Mouse (Mus musculus) heart, adult 2 months (tissue): ENCODE measurements at regions not wholly inside any gene's neighbourhood (a gene's known extent, or its start where the extent isn't known, plus 50 kb on each side); places are given as distances from the start of the nearest gene placed in this dataset.
A peak's percentile ranks its signal among the peaks of the same experiment; 100 is the strongest.

ENCODE experiments used
- DNase-seq, 2 experiments: peaks; one replicate each; pipeline ENCODE4 v3.0.0; 2021
- H3K27ac ChIP-seq: fragments of 200-600 bp; 2 replicates; pipeline ENCODE4 v1.8.1; 2022
- H3K27me3 ChIP-seq: fragments of 200-500 bp; 2 replicates; pipeline ENCODE4 v1.6.1; 2012; ENCODE audit warnings: mild to moderate bottlenecking, low read length, inconsistent platforms, mixed read lengths; ENCODE audit not compliant: control insufficient read depth, insufficient read depth
- H3K36me3 ChIP-seq: fragments of 200-500 bp; 2 replicates; pipeline ENCODE4 v1.6.1; 2012; ENCODE audit warnings: low read length, inconsistent platforms; ENCODE audit not compliant: control insufficient read depth, insufficient read depth
- H3K4me1 ChIP-seq: fragments of 200-500 bp; 2 replicates; pipeline ENCODE4 v1.6.1; 2011; ENCODE audit warnings: low read length; ENCODE audit not compliant: control insufficient read depth, insufficient read depth
- H3K4me3 ChIP-seq: fragments of 200-600 bp; 2 replicates; pipeline ENCODE4 v1.8.1; 2022
- H3K79me2 ChIP-seq: fragments of 200-500 bp; replicated peaks from 2 replicates; pipeline ENCODE4 v1.6.1; 2012; ENCODE audit warnings: mild to moderate bottlenecking, inconsistent platforms, low read length, moderate library complexity, mixed read lengths; ENCODE audit not compliant: control insufficient read depth, insufficient read depth
- H3K9ac ChIP-seq: fragments of 200-500 bp; 2 replicates; pipeline ENCODE4 v1.6.1; 2012; ENCODE audit warnings: low read depth, mild to moderate bottlenecking, control low read depth, inconsistent platforms, low read length, mixed read lengths
- CTCF ChIP-seq: fragments of 200-600 bp; IDR thresholded peaks from 2 replicates; pipeline ENCODE4 v1.8.1; 2022; ENCODE audit warnings: antibody characterized with exemption, mild to moderate bottlenecking, moderate library complexity
- EP300 ChIP-seq: fragments of 200-500 bp; IDR thresholded peaks from 2 replicates; pipeline ENCODE4 v1.6.1; 2011; ENCODE audit warnings: low read depth, low read length, control low read depth; ENCODE audit not compliant: insufficient read depth
- POLR2A ChIP-seq: fragments of 200-500 bp; IDR thresholded peaks from 2 replicates; pipeline ENCODE4 v1.6.1; 2011; ENCODE audit warnings: mild to moderate bottlenecking, low read depth, low read length, control low read depth; ENCODE audit not compliant: insufficient read depth
- WGBS: fragments of 180-500 bp; shearing (Covaris S2); methylation state at CpG from one replicate; pipeline ENCODE4 v1.1.7; 2018; 5-methylcytosine and 5-hydroxymethylcytosine counted together
- intact Hi-C: fragments of 180-260 bp; cut with DNase I; formaldehyde crosslinking; loops from one replicate; pipeline ENCODE4 v1.15.1; 2025

- H3K79me2 ChIP-seq, result no peaks in the 10 kb centered on the region
- H3K27me3 ChIP-seq, result no peaks in the 10 kb centered on the region
- DNase-seq, result no peak
- TF ChIP-seq CTCF, result no peak
- TF ChIP-seq EP300, result no peak
- TF ChIP-seq POLR2A, result no peak
- no peak overlapping the region for H3K27ac ChIP-seq
- 0 out of 2 replicates have a peak, but pooled peaks cover 2% of the 10 kb centered on the region for H3K36me3 ChIP-seq
- H3K4me1 ChIP-seq, result peaks cover 6% of the 10 kb centered on the region; the same call in 1 of the 2 replicates
- no peak overlapping the region for H3K9ac ChIP-seq
- 51% methylated on average over 8 of the region's 8 CpGs for WGBS
- intact Hi-C loops, result no loop called here
- H3K4me3 ChIP-seq, result no peak overlapping the region
Measured at GRCm38 (mm10) chr5:149909971-149910370, 108.5 kb upstream of the Rxfp2 start.

- WGBS, result 93% methylated on average over 8 of the region's 8 CpGs
- H3K36me3 ChIP-seq, result 0 out of 2 replicates have a peak, but pooled peaks cover 2% of the 10 kb centered on the region
- intact Hi-C loops, result no loop called here
Measured at GRCm38 (mm10) chr5:149911968-149912367, 106.5 kb upstream of the Rxfp2 start.

DNA sequence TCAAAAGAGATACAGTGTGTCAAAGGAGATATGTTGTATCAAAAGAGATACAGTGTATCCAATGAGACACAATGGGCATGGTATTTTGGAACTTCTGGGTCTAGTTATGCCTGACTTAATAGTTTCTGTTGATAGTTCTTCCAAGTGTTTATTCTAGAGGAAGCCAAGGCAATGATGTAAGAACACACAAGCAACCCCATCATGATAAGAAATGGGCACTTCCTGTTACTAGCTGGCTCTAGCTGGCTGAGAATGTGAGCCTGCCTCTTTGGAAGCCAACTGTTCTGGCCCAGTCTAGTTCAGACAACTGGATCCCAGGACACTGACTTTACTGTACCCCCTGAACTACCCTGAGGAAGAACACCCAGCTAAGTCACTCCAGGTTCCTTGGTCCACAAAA is 102.7 kb upstream of the Rxfp2 start:
- H3K4me3 ChIP-seq, result no peak overlapping the region
- H3K9ac ChIP-seq, result no peak overlapping the region
- no peak for DNase-seq
- no peaks in the 10 kb centered on the region for H3K36me3 ChIP-seq
- TF ChIP-seq EP300 (no peak), POLR2A (no peak), CTCF (no peak)
- H3K79me2 ChIP-seq, result no peaks in the 10 kb centered on the region
- intact Hi-C loops, result no loop called here
- no peaks in the 10 kb centered on the region; the same call in 1 of the 2 replicates for H3K4me1 ChIP-seq
- no peaks in the 10 kb centered on the region for H3K27me3 ChIP-seq
- no peak overlapping the region for H3K27ac ChIP-seq

More at GRCm38 (mm10) chr5:149911968-149912367, 106.5 kb upstream of the Rxfp2 start:
- no peak overlapping the region for H3K4me3 ChIP-seq
- H3K27me3 ChIP-seq, result no peaks in the 10 kb centered on the region
- no peaks in the 10 kb centered on the region for H3K79me2 ChIP-seq
- H3K27ac ChIP-seq, result no peak overlapping the region
- no peak overlapping the region for H3K9ac ChIP-seq
- DNase-seq, result no peak
- TF ChIP-seq CTCF, result peak; percentile 16; the same call in 1 of the 2 replicates
- no peak for TF ChIP-seq POLR2A
- H3K4me1 ChIP-seq, result peaks cover 6% of the 10 kb centered on the region; the same call in 1 of the 2 replicates

GRCm38 (mm10) chr5:149917374-149917773 is 101.1 kb upstream of the Rxfp2 start:
- no peaks in the 10 kb centered on the region for H3K36me3 ChIP-seq
- intact Hi-C loops, result no loop called here
- H3K27ac ChIP-seq, result no peak overlapping the region
- H3K27me3 ChIP-seq, result no peaks in the 10 kb centered on the region
- WGBS, result 30% methylated on average over 3 of the region's 3 CpGs
- no peaks in the 10 kb centered on the region for H3K79me2 ChIP-seq
- H3K4me1 ChIP-seq, result no peaks in the 10 kb centered on the region; the same call in 1 of the 2 replicates
- H3K4me3 ChIP-seq, result no peak overlapping the region
- TF ChIP-seq CTCF, result peak; percentile 62
- TF ChIP-seq POLR2A, result no peak
- H3K9ac ChIP-seq, result no peak overlapping the region
- DNase-seq, result peak in 1 of 2 experiments; percentile 19

- 78% methylated on average over 4 of the region's 4 CpGs for WGBS
- intact Hi-C loops, result no loop called here
Measured at GRCm38 (mm10) chr5:149919097-149919496, 99.4 kb upstream of the Rxfp2 start.

GRCm38 (mm10) chr5:149920326-149920725 is 98.1 kb upstream of the Rxfp2 start:
- H3K4me1 ChIP-seq, result peaks cover 2% of the 10 kb centered on the region
- WGBS, result 90% methylated on average over 4 of the region's 4 CpGs
- H3K9ac ChIP-seq, result no peak overlapping the region
- H3K27me3 ChIP-seq, result no peaks in the 10 kb centered on the region
- TF ChIP-seq POLR2A, result no peak
- TF ChIP-seq EP300, result no peak
- TF ChIP-seq CTCF, result no peak
- DNase-seq, result no peak
- H3K4me3 ChIP-seq, result no peak overlapping the region
- no peak overlapping the region for H3K27ac ChIP-seq
- intact Hi-C loops, result no loop called here
- H3K36me3 ChIP-seq, result no peaks in the 10 kb centered on the region
- H3K79me2 ChIP-seq, result no peaks in the 10 kb centered on the region

More at GRCm38 (mm10) chr5:149919097-149919496, 99.4 kb upstream of the Rxfp2 start:
- no peak overlapping the region for H3K4me3 ChIP-seq
- H3K36me3 ChIP-seq, result no peaks in the 10 kb centered on the region
- no peak for DNase-seq
- H3K27ac ChIP-seq, result no peak overlapping the region
- no peaks in the 10 kb centered on the region for H3K79me2 ChIP-seq
- H3K4me1 ChIP-seq, result peaks cover 1% of the 10 kb centered on the region
- no peak for TF ChIP-seq CTCF
- TF ChIP-seq POLR2A, result no peak
- TF ChIP-seq EP300, result no peak
- no peak overlapping the region for H3K9ac ChIP-seq
- no peaks in the 10 kb centered on the region for H3K27me3 ChIP-seq

- Histone ChIP-seq H3K27ac (no peak overlapping the region; the same call in 1 of the 2 replicates), H3K9ac (no peak overlapping the region), H3K36me3 (no peaks in the 10 kb centered on the region), H3K27me3 (no peaks in the 10 kb centered on the region), H3K79me2 (no peaks in the 10 kb centered on the region), H3K4me3 (no peak overlapping the region), H3K4me1 (peaks cover 2% of the 10 kb centered on the region)
- DNase-seq, result no peak
- no peak for TF ChIP-seq POLR2A
- TF ChIP-seq CTCF, result no peak
- no peak for TF ChIP-seq EP300
- intact Hi-C loops, result no loop called here
- 74% methylated on average over 10 of the region's 10 CpGs for WGBS
Measured at GRCm38 (mm10) chr5:149924501-149924900, 94.0 kb upstream of the Rxfp2 start.
